Mouse (Mus musculus): ENCODE results near the gene Gm28635.
A peak's percentile ranks its signal among the peaks of the same experiment; 100 is the strongest.

DNA sequence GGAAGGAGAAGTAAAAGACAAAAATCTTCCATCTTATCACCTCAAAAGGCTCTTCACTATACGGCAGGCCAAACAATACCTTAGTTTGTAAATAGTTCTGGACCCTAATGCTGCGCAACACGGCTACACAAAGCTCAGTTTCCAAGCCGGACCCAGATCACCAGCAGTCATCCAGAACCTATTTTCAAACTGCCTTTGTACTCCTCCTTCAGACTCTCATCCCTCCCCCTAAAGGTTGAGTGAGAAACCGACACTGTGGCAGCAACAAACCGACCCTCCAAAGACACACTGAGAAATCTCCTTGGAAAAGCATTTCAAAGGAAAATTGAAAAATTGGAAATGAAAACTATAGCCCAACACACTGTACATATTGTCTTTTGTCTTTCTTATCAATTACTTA is 29.5 kb downstream of the Gm28635 start:
- no peak for TF ChIP-seq POLR2A (IDR thresholded peaks at IDR 0.05; ENCODE audit: insufficient read depth, low read depth, low read length)
- TF ChIP-seq CTCF (IDR thresholded peaks at IDR 0.05), result peak; percentile 46
- no peak for TF ChIP-seq EP300 (IDR thresholded peaks at IDR 0.05; ENCODE audit: insufficient read depth, low read depth, low read length)

Measured in heart, adult 2 months (tissue).